Mouse (Mus musculus) forebrain, embryonic 10.5 days (tissue): ENCODE measurements at regions not wholly inside any gene's neighbourhood (a gene's known extent, or its start where the extent isn't known, plus 50 kb on each side); places are given as distances from the start of the nearest gene placed in this dataset.

Experiments
- DNase-seq: peaks from one replicate; pipeline ENCODE4 v3.0.0-alpha.2; 2017; ENCODE audit warnings: low spot score; ENCODE audit errors: extremely low spot score
- H3K27ac ChIP-seq: fragments of 300-500 bp; sonication (generic); 2 replicates; pipeline ENCODE4 v1.5.1; 2016; ENCODE audit warnings: mild to moderate bottlenecking
- H3K27me3 ChIP-seq: fragments of 300-500 bp; sonication (generic); 2 replicates; pipeline ENCODE4 v1.6.1; 2016; ENCODE audit warnings: mild to moderate bottlenecking; ENCODE audit not compliant: poor library complexity, severe bottlenecking
- H3K36me3 ChIP-seq: fragments of 300-500 bp; sonication (generic); replicated peaks from 2 replicates; pipeline ENCODE4 v1.6.1; 2016; ENCODE audit warnings: mild to moderate bottlenecking, moderate library complexity
- H3K4me1 ChIP-seq: fragments of 300-500 bp; sonication (generic); 2 replicates; pipeline ENCODE4 v1.6.1; 2016
- H3K4me3 ChIP-seq: fragments of 300-500 bp; sonication (generic); 2 replicates; pipeline ENCODE4 v1.5.1; 2016; ENCODE audit warnings: mild to moderate bottlenecking, moderate library complexity
- H3K9me3 ChIP-seq: fragments of 300-500 bp; sonication (generic); 2 replicates; pipeline ENCODE4 v1.6.1; 2016; ENCODE audit warnings: mild to moderate bottlenecking, moderate library complexity
- WGBS: fragments of 180-500 bp; shearing (Covaris S2); methylation state at CpG from one replicate; pipeline ENCODE4 v1.1.7; 2016; 5-methylcytosine and 5-hydroxymethylcytosine counted together

DNA sequence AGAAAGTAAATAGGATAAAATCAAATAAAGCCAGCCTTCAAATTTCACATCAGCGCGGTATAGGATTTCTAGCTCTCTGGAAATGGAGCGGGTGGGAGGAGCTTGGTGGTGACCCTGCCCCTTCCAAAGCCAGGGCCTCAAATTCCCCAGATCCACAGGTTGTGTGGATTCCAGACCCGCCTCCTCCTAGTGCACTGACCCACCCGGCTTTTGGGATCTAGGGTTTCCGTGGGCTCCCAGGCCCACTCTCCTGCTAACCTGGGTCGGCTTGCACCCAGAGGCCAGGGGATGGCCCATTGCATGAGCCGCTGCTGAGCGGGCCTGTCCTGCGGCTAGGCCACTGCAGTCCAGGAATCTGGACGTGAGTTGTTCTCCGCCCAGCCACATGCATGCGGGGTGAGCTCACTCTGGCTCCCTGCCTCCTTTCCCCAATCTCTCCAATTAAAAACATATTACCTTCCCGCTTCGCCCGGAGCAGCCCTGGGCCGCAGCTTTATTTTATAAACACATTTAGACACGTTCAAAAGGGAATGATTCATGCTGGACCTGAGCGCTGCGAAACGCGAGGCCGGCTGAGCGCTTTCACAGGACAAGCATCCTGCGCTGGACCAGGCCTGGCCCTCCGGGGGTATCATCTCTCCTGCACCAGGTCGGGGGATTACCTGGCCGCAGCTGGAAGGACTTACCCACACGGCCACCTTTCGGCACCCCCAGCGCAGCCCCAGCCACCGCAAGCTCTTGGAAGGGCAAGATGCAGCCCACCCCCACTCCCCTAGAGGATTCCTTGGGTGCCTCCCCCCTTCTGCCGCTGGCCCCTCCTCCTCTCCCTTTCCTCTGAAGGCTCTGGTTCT lies 101.2 kb upstream of the Smim23 start:
- H3K4me1 ChIP-seq: peaks cover 19% of the 10 kb centered on the region
- H3K27ac ChIP-seq: peak overlapping the region; percentile 76
- H3K9me3 ChIP-seq: no peaks in the 10 kb centered on the region
- 3% methylated on average over 33 of the region's 33 CpGs for WGBS
- peak; percentile 47 for DNase-seq
- H3K27me3 ChIP-seq: peaks cover 67% of the 10 kb centered on the region
- peak overlapping the region; percentile 44 for H3K4me3 ChIP-seq
- no peaks in the 10 kb centered on the region for H3K36me3 ChIP-seq

DNA sequence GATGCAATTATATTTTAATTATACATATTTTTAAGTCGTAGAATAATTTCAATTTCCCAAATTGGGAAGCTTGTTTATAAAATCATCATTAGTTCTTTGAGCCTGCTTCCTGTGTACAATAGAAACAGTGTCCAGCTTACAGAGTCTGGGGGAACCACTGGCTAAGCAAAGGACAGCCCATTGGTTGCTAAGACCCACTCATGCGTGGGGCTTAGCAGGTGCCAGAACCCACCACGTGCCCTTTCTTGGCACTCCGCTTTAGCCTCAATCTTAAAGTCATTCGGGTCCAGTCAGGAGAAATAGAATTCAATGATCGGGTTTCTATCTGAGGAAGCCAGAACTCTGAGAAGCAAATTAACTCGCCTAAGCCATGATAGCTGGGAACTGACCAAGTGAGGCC lies 100.5 kb upstream of the Smim23 start:
- peaks cover 16% of the 10 kb centered on the region for H3K4me1 ChIP-seq
- H3K27me3 ChIP-seq: peaks cover 60% of the 10 kb centered on the region
- H3K4me3 ChIP-seq: no peak overlapping the region
- H3K36me3 ChIP-seq: no peaks in the 10 kb centered on the region
- WGBS: 72% methylated on average over 7 of the region's 7 CpGs
- H3K9me3 ChIP-seq: no peaks in the 10 kb centered on the region
- DNase-seq: no peak
- no peak overlapping the region for H3K27ac ChIP-seq

DNA sequence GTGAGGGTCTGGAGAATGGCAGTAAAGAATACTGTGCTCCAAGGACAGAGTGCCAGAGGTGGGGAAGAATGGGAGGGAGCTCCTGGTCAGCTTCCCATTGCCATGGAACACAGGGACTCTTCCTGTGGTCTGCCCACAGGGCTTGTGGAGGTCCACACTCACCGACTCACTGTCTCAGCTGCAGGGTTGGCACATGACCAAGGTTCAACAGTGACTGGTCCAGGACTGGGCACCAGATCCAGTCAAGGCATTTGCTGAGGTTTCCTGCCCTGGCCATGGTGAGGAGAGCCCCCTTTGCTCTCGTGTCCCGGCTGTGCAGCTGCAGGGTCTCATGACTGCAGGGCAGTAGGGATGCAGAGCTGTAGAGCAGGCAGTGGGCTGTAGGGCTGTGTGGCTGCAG lies 88.7 kb upstream of the Smim23 start:
- Histone ChIP-seq H3K36me3 (no peaks in the 10 kb centered on the region), H3K27ac (no peak overlapping the region), H3K27me3 (0 out of 2 replicates have a peak, but pooled peaks cover 4% of the 10 kb centered on the region), H3K4me1 (peaks cover 5% of the 10 kb centered on the region), H3K9me3 (no peaks in the 10 kb centered on the region), H3K4me3 (no peak overlapping the region)
- no peak for DNase-seq
- 83% methylated on average over 3 of the region's 3 CpGs for WGBS

DNA sequence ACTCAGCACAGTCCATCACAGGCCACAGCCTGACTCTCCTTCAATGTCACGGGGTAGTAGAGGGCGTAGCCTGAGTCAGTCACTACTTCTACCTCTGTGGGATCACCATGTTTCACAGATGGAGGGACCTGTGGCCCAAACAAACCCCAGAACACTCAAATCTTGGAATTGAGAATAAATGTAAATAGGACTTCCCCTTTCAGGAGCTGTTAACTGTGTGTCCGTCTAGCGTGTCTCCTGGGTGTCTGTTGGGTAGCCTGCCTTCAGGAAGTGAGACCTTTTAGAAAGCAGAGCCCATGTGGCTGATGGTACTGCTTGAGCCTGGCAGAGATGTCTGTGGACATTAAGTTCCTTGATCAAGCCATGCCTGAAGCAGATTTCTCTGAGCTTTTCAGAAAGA lies 87.4 kb upstream of the Smim23 start:
- WGBS: 89% methylated on average over 4 of the region's 4 CpGs
- Histone ChIP-seq H3K4me1 (peaks cover 12% of the 10 kb centered on the region), H3K27me3 (0 out of 2 replicates have a peak, but pooled peaks cover 4% of the 10 kb centered on the region), H3K4me3 (no peak overlapping the region), H3K36me3 (no peaks in the 10 kb centered on the region), H3K9me3 (no peaks in the 10 kb centered on the region), H3K27ac (no peak overlapping the region)
- no peak for DNase-seq

DNA sequence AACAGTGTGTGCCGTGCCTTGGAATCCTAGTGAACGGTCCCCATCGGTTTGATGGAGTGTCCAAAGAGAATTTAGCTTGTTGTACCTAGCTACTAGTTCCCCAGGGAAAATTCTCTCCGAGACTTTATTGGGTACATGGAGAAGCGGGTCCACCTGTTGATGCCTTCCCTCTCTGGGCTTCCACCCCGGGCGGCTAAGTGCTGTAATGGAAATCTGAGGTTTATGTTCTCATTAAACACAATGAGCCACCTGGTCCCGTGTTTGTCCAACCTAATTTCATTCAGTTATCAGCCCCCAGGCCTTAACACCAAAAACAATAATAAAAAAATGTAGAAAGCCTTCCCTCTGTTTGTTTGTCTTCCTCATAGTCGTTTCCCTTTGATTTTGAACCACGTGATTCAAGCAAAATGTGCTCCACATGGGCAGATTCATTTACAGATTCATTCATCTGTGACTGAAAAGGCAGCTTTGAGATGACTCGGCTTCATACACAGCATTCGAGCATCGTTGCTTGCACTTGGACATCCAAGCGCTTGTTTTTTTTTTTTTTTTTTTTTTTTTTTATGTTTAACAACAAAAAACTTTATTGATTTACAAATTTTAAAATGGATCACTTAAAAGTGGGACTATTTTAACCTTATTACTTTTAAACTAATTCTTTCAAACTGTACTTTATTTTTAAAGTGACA lies 84.5 kb upstream of the Smim23 start:
- peaks cover 12% of the 10 kb centered on the region for H3K4me1 ChIP-seq
- no peaks in the 10 kb centered on the region for H3K9me3 ChIP-seq
- no peak overlapping the region for H3K4me3 ChIP-seq
- DNase-seq: no peak
- no peaks in the 10 kb centered on the region for H3K36me3 ChIP-seq
- H3K27ac ChIP-seq: no peak overlapping the region
- WGBS: 91% methylated on average over 14 of the region's 14 CpGs
- H3K27me3 ChIP-seq: 0 out of 2 replicates have a peak, but pooled peaks cover 4% of the 10 kb centered on the region

DNA sequence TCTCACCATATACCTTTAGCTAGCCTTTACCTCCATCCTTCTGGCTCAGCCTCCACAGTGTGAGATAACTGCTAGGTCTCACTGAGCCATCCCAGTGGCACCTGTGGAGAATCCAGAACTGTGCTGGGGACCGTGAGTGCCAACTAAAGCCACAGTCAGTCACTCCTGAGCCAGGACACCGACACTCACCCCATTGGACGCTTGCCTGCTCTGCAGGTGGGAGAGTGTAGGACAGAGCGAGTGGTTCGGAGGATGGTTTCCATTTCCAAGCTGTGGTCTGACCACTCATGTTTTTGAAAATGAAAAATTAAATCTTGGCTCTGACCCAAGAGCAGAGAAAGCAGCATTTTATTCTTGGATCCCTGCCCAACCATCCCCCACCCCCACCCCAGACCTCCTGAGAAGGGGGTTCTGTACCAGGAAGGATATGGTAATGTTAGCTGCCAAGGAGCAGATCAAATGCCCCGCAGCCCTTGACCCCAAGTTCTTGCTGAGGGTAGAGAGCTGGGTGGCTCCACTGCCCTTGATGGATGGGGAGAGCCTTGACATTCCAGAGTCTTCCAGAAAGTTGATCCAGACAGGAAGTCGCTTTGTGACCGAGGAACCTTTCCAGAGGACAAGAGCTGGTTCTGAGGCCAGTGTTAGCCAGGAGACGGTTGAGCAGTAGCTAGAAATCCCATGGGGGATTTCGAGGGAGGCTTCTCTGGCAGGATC lies 83.3 kb upstream of the Smim23 start:
- peaks cover 12% of the 10 kb centered on the region for H3K4me1 ChIP-seq
- H3K4me3 ChIP-seq: no peak overlapping the region
- H3K36me3 ChIP-seq: no peaks in the 10 kb centered on the region
- no peaks in the 10 kb centered on the region for H3K9me3 ChIP-seq
- 61% methylated on average over 10 of the region's 10 CpGs for WGBS
- no peak for DNase-seq
- H3K27ac ChIP-seq: no peak overlapping the region
- H3K27me3 ChIP-seq: no peaks in the 10 kb centered on the region

DNA sequence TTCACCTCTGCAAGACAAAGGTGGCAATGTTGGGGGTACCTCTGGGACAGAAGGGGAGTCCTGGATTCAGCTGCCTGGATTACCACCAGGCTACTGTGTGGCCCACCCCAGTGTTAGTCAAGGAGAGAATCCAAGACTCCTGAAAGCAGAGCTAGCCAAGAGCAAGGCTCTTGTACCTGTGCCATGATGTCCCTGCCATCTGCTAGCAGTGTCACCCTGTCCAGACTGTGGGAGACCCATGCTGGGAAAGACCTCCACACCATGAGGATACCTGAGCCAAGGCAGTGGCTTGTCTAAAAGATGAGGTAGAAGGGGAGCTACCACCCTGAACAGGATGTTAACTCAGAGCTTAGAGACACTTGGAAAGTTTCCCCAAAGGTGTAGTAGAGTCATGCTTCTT lies 79.6 kb upstream of the Smim23 start:
- Histone ChIP-seq H3K9me3 (no peaks in the 10 kb centered on the region), H3K27ac (no peak overlapping the region), H3K4me3 (no peak overlapping the region), H3K36me3 (no peaks in the 10 kb centered on the region), H3K4me1 (peaks cover 24% of the 10 kb centered on the region), H3K27me3 (no peaks in the 10 kb centered on the region)
- DNase-seq: no peak

DNA sequence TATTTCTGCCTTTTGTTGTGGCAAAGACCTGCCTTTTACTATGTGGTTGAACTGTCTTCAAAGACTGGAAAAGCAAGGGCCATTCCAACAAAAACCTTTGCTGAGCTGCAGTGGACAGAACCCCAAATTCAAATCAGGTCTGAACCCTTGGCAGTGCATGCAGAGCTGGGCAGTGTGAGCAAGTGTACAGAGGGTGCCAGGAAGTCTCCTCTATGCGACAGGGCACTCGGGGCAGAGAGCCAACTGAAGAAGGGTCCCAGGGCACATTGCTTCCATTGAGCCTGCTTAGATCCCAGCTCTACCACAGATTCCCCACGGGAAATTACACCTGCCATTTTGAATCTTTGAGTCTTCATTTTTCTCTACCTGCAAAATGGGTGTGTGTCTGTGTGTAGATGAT lies 79.0 kb upstream of the Smim23 start:
- peaks cover 28% of the 10 kb centered on the region for H3K4me1 ChIP-seq
- no peak overlapping the region for H3K27ac ChIP-seq
- H3K27me3 ChIP-seq: no peaks in the 10 kb centered on the region

DNA sequence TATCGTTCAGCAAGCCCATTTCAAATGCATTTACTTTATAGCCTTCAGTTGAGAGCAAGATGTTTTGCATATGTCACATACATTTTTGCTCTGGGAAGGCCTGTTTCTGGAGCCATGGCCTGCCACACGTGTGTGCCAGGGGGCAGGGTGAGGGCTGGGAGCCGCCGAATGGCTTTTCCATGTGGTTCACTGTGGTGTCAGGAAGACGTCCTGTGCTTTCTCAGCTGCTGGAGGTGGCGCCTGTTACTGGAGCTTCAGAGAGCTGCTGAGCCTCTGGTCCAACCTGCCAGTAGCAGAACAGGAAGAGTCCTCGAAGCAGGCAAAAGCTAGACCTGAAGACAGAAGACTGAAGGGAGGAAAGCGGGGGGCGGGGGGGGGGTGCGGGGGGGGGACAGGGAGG lies 78.5 kb upstream of the Smim23 start:
- H3K4me1 ChIP-seq: peaks cover 24% of the 10 kb centered on the region
- no peaks in the 10 kb centered on the region for H3K36me3 ChIP-seq
- H3K9me3 ChIP-seq: no peaks in the 10 kb centered on the region
- no peaks in the 10 kb centered on the region for H3K27me3 ChIP-seq
- DNase-seq: no peak
- WGBS: 73% methylated on average over 9 of the region's 10 CpGs
- H3K27ac ChIP-seq: no peak overlapping the region
- H3K4me3 ChIP-seq: no peak overlapping the region

More for the DNA sequence above, 79.0 kb upstream of the Smim23 start:
- Histone ChIP-seq H3K9me3 (no peaks in the 10 kb centered on the region), H3K36me3 (no peaks in the 10 kb centered on the region), H3K4me3 (no peak overlapping the region)
- 86% methylated on average over 3 of the region's 3 CpGs for WGBS
- no peak for DNase-seq

DNA sequence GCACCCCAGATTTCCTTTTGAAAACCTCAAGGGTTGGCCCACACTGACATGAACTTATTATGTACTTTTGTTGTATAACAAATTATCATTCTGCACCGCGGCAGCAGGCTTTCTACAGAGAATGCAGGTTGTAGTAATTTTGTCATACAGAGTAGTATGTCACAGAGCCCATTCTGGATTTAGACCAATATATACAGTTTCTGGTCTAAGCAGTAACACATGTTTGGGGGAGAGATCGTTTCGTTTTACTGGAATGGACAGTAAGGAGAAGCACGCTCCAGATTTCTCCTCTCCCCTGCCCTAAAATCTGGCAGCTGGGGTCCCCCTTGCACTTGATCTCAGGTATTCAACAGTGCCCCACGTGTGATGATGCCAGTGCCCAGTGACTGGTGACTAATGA lies 76.0 kb upstream of the Smim23 start:
- no peak for DNase-seq
- no peaks in the 10 kb centered on the region for H3K27me3 ChIP-seq
- WGBS: 88% methylated on average over 6 of the region's 6 CpGs
- no peak overlapping the region for H3K4me3 ChIP-seq
- no peak overlapping the region for H3K27ac ChIP-seq
- no peaks in the 10 kb centered on the region for H3K9me3 ChIP-seq
- no peaks in the 10 kb centered on the region for H3K36me3 ChIP-seq
- H3K4me1 ChIP-seq: peaks cover 18% of the 10 kb centered on the region; the same call in 1 of the 2 replicates

DNA sequence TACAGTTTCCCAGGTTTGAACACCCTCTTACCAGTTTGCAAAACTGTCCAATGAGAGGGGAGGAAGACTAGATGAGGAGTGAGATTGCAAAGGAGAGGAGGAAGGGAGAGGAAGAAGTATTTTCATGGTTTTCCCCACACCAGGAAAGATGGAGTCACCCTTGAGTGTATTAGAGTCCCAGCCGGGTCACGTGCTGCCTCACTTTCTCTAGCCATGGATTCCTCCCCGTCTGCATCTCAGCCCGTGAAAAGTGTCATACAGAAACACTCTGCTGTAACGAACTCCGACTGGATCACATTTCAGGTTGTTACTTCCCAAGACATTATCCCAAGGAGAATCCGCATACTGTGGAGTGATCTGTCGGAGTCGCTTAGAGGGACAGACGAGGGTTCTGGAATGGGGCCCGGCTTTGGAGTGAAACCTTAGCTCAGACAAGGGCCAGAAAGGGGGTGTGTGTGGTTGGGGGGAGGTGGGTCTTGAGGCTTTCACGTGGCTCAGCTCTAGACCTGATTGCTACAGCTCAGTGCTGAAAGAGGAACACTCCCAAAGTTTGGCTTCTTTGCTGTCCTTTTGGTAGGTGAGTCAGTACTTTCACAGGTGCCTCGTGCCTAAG lies 75.3 kb upstream of the Smim23 start:
- DNase-seq: no peak
- WGBS: 69% methylated on average over 13 of the region's 13 CpGs
- Histone ChIP-seq H3K27me3 (no peaks in the 10 kb centered on the region), H3K27ac (no peak overlapping the region), H3K36me3 (no peaks in the 10 kb centered on the region), H3K4me3 (no peak overlapping the region), H3K9me3 (no peaks in the 10 kb centered on the region), H3K4me1 (peaks cover 18% of the 10 kb centered on the region; the same call in 1 of the 2 replicates)

DNA sequence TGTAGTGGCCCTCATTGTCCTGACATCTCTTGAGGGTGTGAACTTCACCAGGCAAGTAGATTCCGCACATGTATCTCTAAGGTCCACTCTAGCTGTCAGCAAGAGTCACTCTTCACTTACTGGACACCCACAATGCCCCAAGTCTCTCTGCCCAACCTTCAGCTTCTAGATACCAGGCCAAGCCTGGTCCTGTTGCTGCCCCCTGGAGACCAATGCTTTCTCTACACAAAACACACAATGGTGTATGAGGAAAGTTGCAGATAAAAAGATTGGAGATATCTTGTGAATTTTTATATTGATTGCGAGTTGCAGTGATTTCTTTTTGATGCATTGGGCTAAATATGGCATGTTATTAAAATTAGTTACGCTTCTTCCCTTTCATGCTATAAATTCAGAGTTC lies 71.0 kb upstream of the Smim23 start:
- no peaks in the 10 kb centered on the region for H3K9me3 ChIP-seq
- 88% methylated on average over 3 of the region's 3 CpGs for WGBS
- peaks cover 18% of the 10 kb centered on the region; the same call in 1 of the 2 replicates for H3K4me1 ChIP-seq
- H3K27ac ChIP-seq: no peak overlapping the region
- no peaks in the 10 kb centered on the region for H3K36me3 ChIP-seq
- H3K27me3 ChIP-seq: no peaks in the 10 kb centered on the region
- no peak overlapping the region for H3K4me3 ChIP-seq
- no peak for DNase-seq
